Mouse (Mus musculus): Measurements from ENCODE around the gene Tbkbp1.

- TF ChIP-seq GATA1 (IDR thresholded peaks at IDR 0.05; ENCODE audit: low read length) (no peak), TAL1 (IDR thresholded peaks at IDR 0.05; ENCODE audit: low read length) (no peak)
Measured at GRCm38 (mm10) chr11:97133270-97133669, 18.0 kb downstream of the Tbkbp1 start.

Measured in erythroblast, embryonic 14.5 days (primary cell).